Mouse (Mus musculus) gastrocnemius, postnatal 4 days (tissue): ENCODE measurements around the gene Washc4. TPM values are rescaled to one million over a fixed set of nuclear protein-coding genes. Genes with fewer than 3 reads are reported as not detected.

Source experiments
- DNase-seq, 2 experiments: peaks; one replicate each; pipeline ENCODE4 v3.0.0; 2021 to 2022; ENCODE audit warnings: low spot score in 2 of 2, mixed read lengths in 2 of 2
- total RNA-seq, 2 experiments: library from RNA; stranded (reverse); gene quantifications; 2 replicates each; pipeline ENCODE4 v1.2.3; 2021

The Washc4 gene
- total RNA-seq, 2 experiments from 2014 or later, result 22.6 to 24.3 TPM

- no peak for DNase-seq
These were observed 90.9 kb downstream of the Washc4 start for GRCm38 (mm10) chr10:83634461-83634860.

GRCm38 (mm10) chr10:83636191-83636590, 92.6 kb downstream of the Washc4 start:
- DNase-seq, result no peak

DNA sequence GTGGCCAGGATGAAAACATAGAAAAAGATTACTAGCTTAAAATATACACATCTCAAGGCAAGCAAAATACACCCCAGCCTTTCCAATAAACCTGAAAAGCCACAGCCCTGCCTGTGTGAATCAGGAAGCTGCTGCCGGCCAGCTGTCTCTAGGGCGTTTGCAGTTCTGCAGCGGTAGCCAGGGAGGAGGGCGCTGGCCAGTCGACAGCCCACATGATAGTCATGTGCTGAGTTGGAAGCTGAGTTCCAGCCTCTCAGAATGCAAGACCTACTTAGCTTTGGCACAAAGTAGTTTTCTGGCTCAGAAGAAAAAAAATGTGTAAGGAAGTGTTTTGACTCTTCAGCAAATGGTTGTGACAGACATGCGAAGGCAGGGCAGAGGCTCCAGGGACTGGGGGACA, 93.7 kb downstream of the Washc4 start:
- DNase-seq, result peak; percentile 67 to 86

DNA sequence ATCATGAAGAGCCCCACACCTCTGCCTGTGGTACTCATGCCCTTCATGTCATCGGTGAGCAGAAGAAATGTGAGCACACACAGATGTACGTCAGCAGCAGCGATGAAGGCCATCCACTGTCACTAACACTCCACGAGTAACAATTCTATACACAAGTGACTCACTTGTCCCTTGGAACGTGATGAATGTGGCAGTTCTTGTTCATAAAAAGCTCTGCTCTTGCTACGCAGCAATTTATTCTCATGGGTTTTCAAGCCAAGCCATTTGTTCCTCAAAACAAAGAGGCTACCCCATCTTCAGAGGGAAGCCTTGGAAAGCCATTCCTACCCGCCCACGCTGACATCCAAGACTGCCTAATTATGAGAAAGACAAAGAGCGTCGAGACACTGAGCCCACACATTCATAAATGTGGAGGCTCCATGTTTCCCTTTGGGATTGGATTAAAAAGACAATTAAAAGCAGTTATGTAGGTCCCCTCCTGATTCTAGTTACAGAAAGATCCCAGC, 96.4 kb downstream of the Washc4 start:
- no peak for DNase-seq

GRCm38 (mm10) chr10:83641641-83642040, 98.1 kb downstream of the Washc4 start:
- DNase-seq, result no peak

DNA sequence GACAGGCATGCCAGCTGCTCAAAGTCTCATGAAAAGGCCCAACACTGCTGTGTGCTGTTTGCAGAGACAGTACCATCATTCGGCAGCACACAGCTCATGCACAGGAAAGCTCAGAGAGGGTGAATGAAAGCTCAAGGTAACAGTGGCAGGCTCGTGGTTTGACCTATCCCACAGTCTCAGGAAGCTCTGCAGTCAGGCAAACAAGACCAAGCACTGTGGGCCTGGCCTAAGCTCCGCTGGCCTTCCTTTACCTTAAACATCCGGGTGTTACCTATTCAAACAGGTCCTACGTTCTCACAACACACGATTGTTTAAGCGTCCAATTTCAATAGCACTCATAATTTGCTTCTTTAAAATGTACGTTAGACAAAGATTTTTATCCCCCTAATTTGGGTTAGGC, 100.6 kb downstream of the Washc4 start:
- DNase-seq, result no peak

DNA sequence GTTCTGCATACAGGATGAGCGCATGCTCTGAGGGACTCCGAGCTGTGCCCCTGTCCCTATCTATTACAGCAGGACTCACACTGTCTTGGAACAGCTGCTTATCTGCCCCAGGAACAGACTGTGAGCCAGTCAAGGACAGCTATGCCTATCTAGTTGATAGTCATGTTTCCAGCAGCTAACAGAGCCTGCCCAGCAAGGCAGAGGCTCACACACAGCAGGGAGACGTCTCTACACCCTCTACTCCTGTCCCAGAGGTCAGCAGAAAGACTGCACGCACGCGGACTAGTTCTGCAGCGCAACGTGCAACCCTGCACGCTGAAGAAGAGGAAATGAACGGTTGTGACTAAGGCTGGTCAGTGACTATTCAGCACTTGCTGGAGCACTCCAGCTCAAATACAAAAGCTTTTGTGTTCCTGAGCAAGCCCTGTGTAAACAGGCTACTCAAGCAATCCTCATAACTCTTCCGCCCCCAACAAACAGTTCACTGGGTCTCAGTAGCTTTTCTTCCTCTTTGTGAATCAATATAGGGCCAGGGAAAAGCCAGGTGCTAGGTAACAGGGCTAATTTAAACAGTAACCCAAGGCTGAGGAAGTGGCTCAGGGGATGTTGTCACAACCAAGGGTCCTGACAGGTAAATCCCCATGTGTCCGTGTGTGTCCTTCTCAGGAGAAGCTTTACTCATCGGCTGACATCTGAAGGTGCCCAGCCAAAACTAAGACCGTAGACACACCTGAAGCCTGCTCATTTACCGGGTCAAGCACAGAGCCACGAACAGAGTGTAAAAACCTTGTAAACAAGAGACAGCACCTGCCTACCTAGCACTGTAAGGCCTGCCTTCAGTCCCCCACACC, 101.5 kb downstream of the Washc4 start:
- no peak for DNase-seq

GRCm38 (mm10) chr10:83645716-83645990, 102.1 kb downstream of the Washc4 start:
- no peak for DNase-seq

Other genes starting within 250 kb of the Washc4 start
- gene Slc41a2, start 205.9 kb upstream of the Washc4 start, total RNA-seq, result 1 to 10 TPM; 2.6 to 3.5 TPM
- under 1 TPM; 0.93 to 0.96 TPM for gene D10Wsu102e, start 183.5 kb upstream of the Washc4 start, total RNA-seq
- gene Aldh1l2, start 9.6 kb upstream of the Washc4 start, total RNA-seq, result 10 to 100 TPM; 12.4 to 13.8 TPM
- gene Appl2, start 105.0 kb downstream of the Washc4 start, total RNA-seq, result 10 to 100 TPM; 32.8 to 45.6 TPM
- gene 1500009L16Rik, start 179.1 kb downstream of the Washc4 start, total RNA-seq, result 10 to 100 TPM in 1 of 2 experiments, 1 to 10 TPM in 1; 7.3 to 10.2 TPM